Mouse (Mus musculus): Measurements from ENCODE around the gene Maf. TPM values are rescaled to one million over a fixed set of nuclear protein-coding genes. Genes with fewer than 3 reads are reported as not detected.

Gene Maf
- polyA plus RNA-seq, 1 experiment from 2014 or later: 7.5 TPM

GRCm38 (mm10) chr8:115709931-115710330 lies 2.3 kb upstream of the Maf start:
- no peak for ATAC-seq
- 78% methylated on average over 8 of the region's 8 CpGs for WGBS
- H3K9me3 ChIP-seq (replicated peaks; ENCODE audit: control insufficient read depth, low read length, poor library complexity, severe bottlenecking): no peaks in the 10 kb centered on the region

GRCm38 (mm10) chr8:115708936-115709780 lies 1.6 kb upstream of the Maf start:
- 1% methylated on average over 18 of the region's 19 CpGs for WGBS
- H3K27me3 ChIP-seq (ENCODE audit: control insufficient read depth, insufficient read depth, low read depth, low read length): peaks cover 14% of the 10 kb centered on the region

More at GRCm38 (mm10) chr8:115709931-115710330, 2.3 kb upstream of the Maf start:
- Histone ChIP-seq H3K9ac (ENCODE audit: low read depth, low read length) (no peak overlapping the region), H3K4me2 (ENCODE audit: low read length) (no peak overlapping the region), H3K27me3 (ENCODE audit: control insufficient read depth, insufficient read depth, low read depth, low read length) (peaks cover 14% of the 10 kb centered on the region), H3K4me1 (ENCODE audit: control insufficient read depth, insufficient read depth, low read length) (peaks cover 19% of the 10 kb centered on the region), H3K36me3 (ENCODE audit: control insufficient read depth, insufficient read depth, low read length) (no peaks in the 10 kb centered on the region), H3K4me3 (ENCODE audit: low read depth, low read length) (no peak overlapping the region), H3K27ac (ENCODE audit: low read length) (no peak overlapping the region)

GRCm38 (mm10) chr8:115706861-115707730 lies 498 bp downstream of the Maf start:
- peak overlapping the region; percentile 73 for H3K4me3 ChIP-seq (ENCODE audit: low read depth, low read length)
- H3K4me1 ChIP-seq (ENCODE audit: control insufficient read depth, insufficient read depth, low read length): peaks cover 15% of the 10 kb centered on the region; the same call in 1 of the 2 replicates
- H3K27ac ChIP-seq (ENCODE audit: low read length): peak overlapping the region; percentile 90
- peak; percentile 83 for ATAC-seq
- H3K36me3 ChIP-seq (ENCODE audit: control insufficient read depth, insufficient read depth, low read length): no peaks in the 10 kb centered on the region
- WGBS: 0% methylated on average over 52 of the region's 76 CpGs
- H3K4me2 ChIP-seq (ENCODE audit: low read length): peak overlapping the region; percentile 70
- H3K9me3 ChIP-seq (replicated peaks; ENCODE audit: control insufficient read depth, low read length, poor library complexity, severe bottlenecking): no peaks in the 10 kb centered on the region
- H3K9ac ChIP-seq (ENCODE audit: low read depth, low read length): peak overlapping the region; percentile 80
- peaks cover 4% of the 10 kb centered on the region for H3K27me3 ChIP-seq (ENCODE audit: control insufficient read depth, insufficient read depth, low read depth, low read length)

More at GRCm38 (mm10) chr8:115708936-115709780, 1.6 kb upstream of the Maf start:
- Histone ChIP-seq H3K4me1 (ENCODE audit: control insufficient read depth, insufficient read depth, low read length) (peaks cover 19% of the 10 kb centered on the region), H3K9ac (ENCODE audit: low read depth, low read length) (no peak overlapping the region), H3K27ac (ENCODE audit: low read length) (no peak overlapping the region), H3K4me3 (ENCODE audit: low read depth, low read length) (0 out of 2 replicates have a peak overlapping the region, but pooled peaks have one; percentile 16), H3K4me2 (ENCODE audit: low read length) (peak overlapping the region; percentile 70), H3K9me3 (replicated peaks; ENCODE audit: control insufficient read depth, low read length, poor library complexity, severe bottlenecking) (no peaks in the 10 kb centered on the region), H3K36me3 (ENCODE audit: control insufficient read depth, insufficient read depth, low read length) (no peaks in the 10 kb centered on the region)
- no peak for ATAC-seq

GRCm38 (mm10) chr8:115706411-115706860 lies 1.2 kb downstream of the Maf start:
- Histone ChIP-seq H3K9ac (ENCODE audit: low read depth, low read length) (peak overlapping the region; percentile 80), H3K4me3 (ENCODE audit: low read depth, low read length) (peak overlapping the region; percentile 73), H3K9me3 (replicated peaks; ENCODE audit: control insufficient read depth, low read length, poor library complexity, severe bottlenecking) (no peaks in the 10 kb centered on the region), H3K27me3 (ENCODE audit: control insufficient read depth, insufficient read depth, low read depth, low read length) (peaks cover 4% of the 10 kb centered on the region), H3K4me1 (ENCODE audit: control insufficient read depth, insufficient read depth, low read length) (peaks cover 15% of the 10 kb centered on the region; the same call in 1 of the 2 replicates), H3K27ac (ENCODE audit: low read length) (peak overlapping the region; percentile 90), H3K36me3 (ENCODE audit: control insufficient read depth, insufficient read depth, low read length) (no peaks in the 10 kb centered on the region), H3K4me2 (ENCODE audit: low read length) (peak overlapping the region; percentile 70)
- peak; percentile 49; the same call in 1 of the 2 replicates for ATAC-seq
- 0% methylated on average over 36 of the region's 39 CpGs for WGBS

GRCm38 (mm10) chr8:115705591-115706110 lies 1.9 kb downstream of the Maf start:
- H3K27ac ChIP-seq (ENCODE audit: low read length): peak overlapping the region; percentile 90
- no peaks in the 10 kb centered on the region for H3K9me3 ChIP-seq (replicated peaks; ENCODE audit: control insufficient read depth, low read length, poor library complexity, severe bottlenecking)
- H3K36me3 ChIP-seq (ENCODE audit: control insufficient read depth, insufficient read depth, low read length): no peaks in the 10 kb centered on the region
- H3K4me3 ChIP-seq (ENCODE audit: low read depth, low read length): peak overlapping the region; percentile 73
- under 1% methylated on average over 34 of the region's 36 CpGs for WGBS
- H3K4me2 ChIP-seq (ENCODE audit: low read length): peak overlapping the region; percentile 70
- H3K9ac ChIP-seq (ENCODE audit: low read depth, low read length): peak overlapping the region; percentile 80
- H3K27me3 ChIP-seq (ENCODE audit: control insufficient read depth, insufficient read depth, low read depth, low read length): peaks cover 4% of the 10 kb centered on the region
- H3K4me1 ChIP-seq (ENCODE audit: control insufficient read depth, insufficient read depth, low read length): peaks cover 15% of the 10 kb centered on the region; the same call in 1 of the 2 replicates
- ATAC-seq: peak; percentile 64

- Histone ChIP-seq H3K27ac (ENCODE audit: low read length) (no peak overlapping the region), H3K36me3 (ENCODE audit: control insufficient read depth, insufficient read depth, low read length) (no peaks in the 10 kb centered on the region), H3K4me3 (ENCODE audit: low read depth, low read length) (no peak overlapping the region), H3K27me3 (ENCODE audit: control insufficient read depth, insufficient read depth, low read depth, low read length) (no peaks in the 10 kb centered on the region), H3K9me3 (replicated peaks; ENCODE audit: control insufficient read depth, low read length, poor library complexity, severe bottlenecking) (no peaks in the 10 kb centered on the region), H3K9ac (ENCODE audit: low read depth, low read length) (no peak overlapping the region), H3K4me2 (ENCODE audit: low read length) (no peak overlapping the region), H3K4me1 (ENCODE audit: control insufficient read depth, insufficient read depth, low read length) (peaks cover 8% of the 10 kb centered on the region; the same call in 1 of the 2 replicates)
- 85% methylated on average over 4 of the region's 4 CpGs for WGBS
- no peak for ATAC-seq
Observed at GRCm38 (mm10) chr8:115703056-115703455, 4.5 kb downstream of the Maf start.

- 81% methylated on average over 5 of the region's 5 CpGs for WGBS
- Histone ChIP-seq H3K4me2 (ENCODE audit: low read length) (no peak overlapping the region; the same call in 1 of the 2 replicates), H3K9ac (ENCODE audit: low read depth, low read length) (no peak overlapping the region), H3K36me3 (ENCODE audit: control insufficient read depth, insufficient read depth, low read length) (no peaks in the 10 kb centered on the region), H3K27me3 (ENCODE audit: control insufficient read depth, insufficient read depth, low read depth, low read length) (no peaks in the 10 kb centered on the region; the same call in 1 of the 2 replicates), H3K27ac (ENCODE audit: low read length) (no peak overlapping the region), H3K4me1 (ENCODE audit: control insufficient read depth, insufficient read depth, low read length) (no peaks in the 10 kb centered on the region), H3K9me3 (replicated peaks; ENCODE audit: control insufficient read depth, low read length, poor library complexity, severe bottlenecking) (no peaks in the 10 kb centered on the region), H3K4me3 (ENCODE audit: low read depth, low read length) (no peak overlapping the region)
- ATAC-seq: no peak
Observed at GRCm38 (mm10) chr8:115701001-115701400, 6.6 kb downstream of the Maf start.

- no peak for ATAC-seq
- Histone ChIP-seq H3K27me3 (ENCODE audit: control insufficient read depth, insufficient read depth, low read depth, low read length) (no peaks in the 10 kb centered on the region; the same call in 1 of the 2 replicates), H3K36me3 (ENCODE audit: control insufficient read depth, insufficient read depth, low read length) (no peaks in the 10 kb centered on the region), H3K27ac (ENCODE audit: low read length) (no peak overlapping the region), H3K4me3 (ENCODE audit: low read depth, low read length) (no peak overlapping the region), H3K4me2 (ENCODE audit: low read length) (no peak overlapping the region), H3K9ac (ENCODE audit: low read depth, low read length) (no peak overlapping the region), H3K4me1 (ENCODE audit: control insufficient read depth, insufficient read depth, low read length) (no peaks in the 10 kb centered on the region), H3K9me3 (replicated peaks; ENCODE audit: control insufficient read depth, low read length, poor library complexity, severe bottlenecking) (no peaks in the 10 kb centered on the region)
- 65% methylated on average over 5 of the region's 5 CpGs for WGBS
Observed at GRCm38 (mm10) chr8:115699151-115699550, 8.4 kb downstream of the Maf start.
